Mouse (Mus musculus): ENCODE data around the gene Ddn.

DNA sequence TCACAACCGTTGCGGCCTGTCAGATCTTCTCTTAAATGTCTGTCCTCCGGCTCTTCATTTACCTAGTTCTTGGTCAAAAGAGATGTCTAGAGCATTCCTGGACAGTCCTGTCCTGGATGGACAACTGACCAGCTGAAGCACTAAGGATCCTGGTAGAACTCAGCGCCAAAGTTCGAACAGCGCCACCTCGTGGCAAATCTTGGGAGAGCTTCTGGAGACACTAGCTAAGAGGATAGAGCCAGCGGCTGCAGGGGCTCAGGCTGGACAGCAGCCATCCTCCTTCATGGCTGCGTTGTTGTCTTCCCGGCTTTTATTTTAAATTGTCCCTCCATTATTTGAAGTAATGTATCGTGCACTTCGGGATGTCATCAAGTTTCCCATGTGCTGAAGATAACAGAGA, 9.9 kb downstream of the Ddn start:
- no peak for TF ChIP-seq MAFK (IDR thresholded peaks at IDR 0.05; ENCODE audit: insufficient read depth, low read depth, low read length)
- no peak for TF ChIP-seq ZNF384 (IDR thresholded peaks at IDR 0.05; ENCODE audit: low read depth, low read length)
- no peak for TF ChIP-seq CHD2 (IDR thresholded peaks at IDR 0.05; ENCODE audit: low read depth, low read length)

Measured in ES-E14 (cell line).